Mouse (Mus musculus): ENCODE data around the gene Ipp.

The Ipp gene

GRCm38 (mm10) chr4:116557306-116558121, 50.2 kb downstream of the Ipp start, which contains the start of gene Gpbp1l1:
Gene Gpbp1l1, plus strand, starts transcription at chr4:116557658.
- peak; percentile 94 to 97 for DNase-seq (ENCODE audit: low spot score in 2 of 2)

DNA sequence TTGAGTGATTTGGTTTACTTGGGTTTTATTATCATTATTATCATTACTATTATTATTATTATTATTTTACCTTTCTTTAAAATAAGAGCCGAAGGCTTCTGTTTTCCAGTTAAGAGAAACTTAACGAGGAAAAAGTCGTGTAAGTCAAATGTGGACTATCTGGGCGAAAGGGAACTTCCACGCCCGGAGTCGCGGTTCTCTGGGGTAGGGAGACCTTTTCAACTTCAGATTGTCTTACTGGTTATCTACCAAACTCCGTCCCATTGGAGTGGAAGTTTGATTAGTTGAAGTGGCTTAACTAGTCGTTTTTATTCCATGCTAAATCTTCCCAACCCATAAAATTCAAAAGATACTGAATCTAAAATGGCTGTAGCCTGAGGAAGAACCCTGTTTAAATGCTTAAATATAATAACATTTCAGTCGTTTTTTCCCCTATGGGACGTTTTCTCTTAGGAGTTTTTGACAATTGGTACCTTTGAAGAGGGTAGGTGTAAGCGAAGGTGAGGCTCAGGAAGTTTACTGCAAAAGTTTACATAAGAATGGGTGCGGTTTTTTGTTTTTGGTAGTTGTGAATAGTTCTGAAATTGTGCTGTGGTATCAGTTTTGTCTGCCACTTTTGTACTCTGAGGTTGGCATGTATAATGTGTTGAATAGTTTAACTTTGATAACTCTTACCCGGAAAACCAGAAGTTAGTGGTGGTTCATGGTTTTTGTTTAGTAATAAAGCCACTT, 51.0 kb downstream of the Ipp start:
- no peak for DNase-seq (ENCODE audit: low spot score in 2 of 2)
